Mouse (Mus musculus): ENCODE data around the gene Cachd1.

Cachd1 gene

DNA sequence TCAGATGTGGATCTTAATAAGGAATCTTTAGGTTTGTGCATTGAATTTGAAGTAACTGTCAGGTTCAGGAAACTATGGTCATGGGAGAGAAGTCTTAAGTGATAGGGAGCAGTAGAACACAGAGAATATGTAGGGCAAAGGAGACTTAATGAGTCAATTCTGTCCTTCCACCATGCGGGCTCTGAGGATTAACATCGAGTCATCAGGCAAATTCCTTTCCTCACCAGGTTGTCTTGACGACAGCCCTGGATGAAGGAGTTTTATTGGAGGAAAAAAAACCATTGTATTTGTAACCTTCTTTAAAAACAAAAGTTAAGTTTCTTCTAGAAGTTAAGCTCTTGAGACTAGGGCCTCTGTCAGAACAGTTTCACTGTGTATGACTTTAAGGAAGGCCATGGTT lies 100.9 kb downstream of the Cachd1 start:
- no peak for DNase-seq

DNA sequence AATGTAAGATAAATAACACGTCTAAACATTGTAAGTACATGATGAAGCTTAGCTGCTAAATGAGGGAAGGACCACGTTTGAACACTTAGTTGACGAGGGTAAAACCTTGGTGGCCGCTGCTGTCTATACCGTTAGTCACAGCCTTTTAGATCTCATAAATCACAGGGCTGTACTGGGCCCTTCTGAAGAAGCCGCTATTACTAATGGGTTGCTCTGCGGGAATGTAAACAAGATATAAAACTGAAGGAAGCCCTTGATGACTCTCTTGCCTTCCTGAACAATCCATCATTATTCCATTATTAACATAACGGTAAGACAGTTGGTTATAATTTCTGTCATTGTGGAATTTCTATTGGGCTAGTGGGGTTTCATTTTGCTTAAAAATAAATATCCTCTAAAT lies 102.9 kb downstream of the Cachd1 start:
- DNase-seq, result no peak

GRCm38 (mm10) chr4:100880075-100880474 lies 103.6 kb downstream of the Cachd1 start:
- no peak for DNase-seq

DNA sequence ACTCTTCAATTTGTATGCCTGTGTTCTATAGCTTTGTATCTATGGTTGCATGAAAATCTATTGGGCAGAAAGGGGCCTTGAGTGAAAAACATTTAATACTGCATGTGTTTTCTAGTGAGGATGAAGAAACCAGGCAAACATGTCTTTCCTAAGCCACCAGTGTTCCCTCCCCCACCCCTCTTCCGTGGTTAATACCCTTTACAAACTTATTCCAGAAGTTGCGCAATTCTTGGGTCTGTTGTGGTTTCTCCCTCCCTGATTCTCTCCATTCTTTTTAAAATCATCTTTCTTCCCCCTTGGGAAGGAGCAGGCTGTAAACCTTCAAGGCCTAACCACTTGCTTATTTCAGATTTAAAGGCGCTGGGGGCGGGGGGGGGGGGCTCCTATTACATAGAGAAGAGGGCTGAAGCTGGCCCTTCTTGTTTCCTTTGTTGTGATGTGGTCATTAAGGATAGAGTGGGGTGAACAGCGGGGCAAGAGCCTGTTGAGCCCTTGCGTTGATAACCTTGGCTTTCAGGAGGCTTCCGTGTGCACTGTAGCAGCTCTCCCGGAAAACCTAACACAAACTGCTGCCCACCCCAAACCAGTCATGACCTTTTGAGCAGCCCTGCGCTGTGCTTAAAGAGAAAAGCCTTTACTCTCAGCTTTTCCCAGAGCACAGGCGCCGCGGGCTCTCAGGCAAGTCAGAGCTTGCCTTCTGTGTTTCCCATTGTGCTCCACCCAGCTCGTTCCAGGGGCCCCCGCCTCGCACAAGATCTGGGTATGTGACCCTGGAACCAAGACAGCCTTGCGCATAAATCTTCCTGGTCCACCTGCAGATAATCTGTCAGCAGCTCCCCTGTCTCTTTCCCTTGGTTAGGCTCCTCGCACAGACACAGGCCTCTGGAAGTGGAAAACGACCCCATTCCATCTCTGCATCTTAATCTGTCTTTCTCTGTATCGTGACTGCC lies 109.6 kb downstream of the Cachd1 start:
- DNase-seq, result peak; percentile 57

DNA sequence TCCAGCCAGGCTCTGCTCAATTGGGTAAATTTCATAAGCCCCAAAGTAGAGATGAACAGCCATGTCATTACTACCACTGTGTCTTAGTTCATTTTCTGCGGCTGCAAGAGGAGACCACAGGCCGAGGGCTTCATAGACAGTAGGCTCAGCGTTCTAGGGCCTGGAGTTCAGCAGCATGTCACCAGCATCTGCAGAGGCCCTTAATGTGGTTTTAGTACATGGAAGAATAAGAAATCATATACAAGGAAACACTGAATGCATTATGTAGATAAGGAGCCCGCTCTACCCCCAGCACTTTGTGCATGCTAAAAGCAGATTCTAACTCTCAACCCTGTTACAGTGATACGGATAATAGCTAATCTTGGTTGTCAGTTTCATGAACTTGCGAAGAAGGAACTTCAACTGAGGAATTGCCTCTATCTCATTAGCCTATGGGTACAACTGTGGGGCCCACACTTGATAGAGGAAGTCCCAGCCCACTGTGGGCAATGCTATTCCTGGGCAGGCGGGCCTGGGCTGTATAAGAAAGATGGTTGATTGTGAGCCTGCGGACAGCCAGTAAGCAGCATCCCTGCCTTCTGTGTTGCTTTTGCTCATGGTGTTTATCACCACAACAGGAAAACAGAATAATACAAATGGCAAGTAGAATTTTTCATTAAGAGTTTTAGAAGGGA lies 110.4 kb downstream of the Cachd1 start:
- no peak for DNase-seq

- DNase-seq, result peak; percentile 36
Observed at GRCm38 (mm10) chr4:100890106-100890970, 113.9 kb downstream of the Cachd1 start.

DNA sequence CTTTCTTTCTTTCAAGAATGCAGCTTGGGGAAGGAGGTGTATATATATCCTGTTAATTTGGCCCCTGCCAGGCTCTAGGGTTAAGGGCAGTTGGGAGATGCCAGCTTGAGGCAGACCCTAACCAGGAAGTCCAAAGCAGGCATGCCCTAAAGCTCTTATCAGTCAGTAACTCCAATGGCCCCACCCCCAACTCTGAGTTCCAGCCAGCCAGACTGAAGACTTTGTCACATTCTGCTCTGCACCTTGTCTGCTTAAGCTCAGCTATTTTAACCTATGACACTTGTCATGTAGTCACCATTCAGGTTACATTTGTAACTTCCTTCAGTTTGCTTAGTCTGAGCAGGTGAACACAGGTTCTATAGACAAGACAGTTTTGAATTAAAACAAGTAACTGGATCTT lies 117.3 kb downstream of the Cachd1 start:
- DNase-seq, result no peak

- DNase-seq, result no peak
Observed at GRCm38 (mm10) chr4:100894142-100894541, 117.7 kb downstream of the Cachd1 start.

DNA sequence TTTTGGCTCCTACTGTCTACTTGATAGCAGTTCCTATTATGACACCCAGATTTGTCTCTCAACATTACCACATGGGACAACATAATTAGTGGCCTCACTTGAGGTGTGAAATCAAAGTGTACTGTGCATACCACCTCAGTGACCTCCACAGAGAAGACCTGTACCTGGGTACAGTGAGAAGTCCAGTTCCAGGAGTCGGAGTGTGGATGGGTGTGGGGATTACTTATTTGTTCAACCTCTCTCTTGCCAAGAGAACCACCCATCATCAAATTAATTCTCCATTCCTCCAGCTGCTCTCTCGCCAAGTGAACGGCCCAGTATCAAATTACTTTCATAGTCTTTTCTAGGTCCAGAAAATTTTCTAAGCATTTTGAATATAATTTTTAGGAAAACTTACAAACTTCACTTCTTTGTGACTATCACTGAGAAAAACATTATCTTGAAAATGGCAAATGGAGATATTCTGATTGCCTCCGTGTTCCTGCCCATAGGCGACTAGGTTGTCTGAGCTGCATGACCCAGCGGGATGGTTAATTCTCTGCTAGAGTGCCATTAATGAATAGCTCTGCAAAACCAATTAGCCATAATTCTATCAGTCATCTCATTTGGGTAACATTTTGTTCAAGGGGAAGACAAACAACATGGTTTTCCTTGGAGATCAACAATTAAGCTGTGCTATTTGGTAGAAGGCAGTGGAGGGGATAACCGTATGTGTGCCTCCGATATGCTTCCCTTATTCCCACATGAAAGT lies 120.0 kb downstream of the Cachd1 start:
- no peak for DNase-seq

- no peak for DNase-seq
Observed at GRCm38 (mm10) chr4:100897943-100898342, 121.5 kb downstream of the Cachd1 start.

GRCm38 (mm10) chr4:100909694-100910340 lies 133.3 kb downstream of the Cachd1 start:
- no peak for DNase-seq

GRCm38 (mm10) chr4:100910605-100911330 lies 134.3 kb downstream of the Cachd1 start:
- DNase-seq, result no peak

DNA sequence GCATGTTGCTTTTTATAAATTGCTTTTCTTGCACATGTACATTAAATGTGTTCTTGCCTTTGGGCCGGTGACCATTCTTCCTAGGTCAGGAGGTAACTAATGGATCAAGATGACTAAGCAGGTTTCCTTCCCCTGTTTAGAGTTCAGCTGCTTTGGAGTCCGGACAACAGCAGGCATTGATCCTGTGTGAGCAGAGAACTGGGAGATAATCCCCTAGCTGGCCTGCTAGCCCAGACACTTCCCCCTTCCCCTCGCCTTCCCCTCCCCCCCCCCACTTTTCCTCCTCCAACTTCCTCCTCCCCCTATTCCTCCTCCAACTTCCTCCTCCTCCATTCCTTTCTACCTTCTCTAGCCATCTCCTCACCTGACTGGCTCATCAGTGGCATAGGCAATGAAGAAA lies 135.2 kb downstream of the Cachd1 start:
- peak; percentile 49 for DNase-seq

DNA sequence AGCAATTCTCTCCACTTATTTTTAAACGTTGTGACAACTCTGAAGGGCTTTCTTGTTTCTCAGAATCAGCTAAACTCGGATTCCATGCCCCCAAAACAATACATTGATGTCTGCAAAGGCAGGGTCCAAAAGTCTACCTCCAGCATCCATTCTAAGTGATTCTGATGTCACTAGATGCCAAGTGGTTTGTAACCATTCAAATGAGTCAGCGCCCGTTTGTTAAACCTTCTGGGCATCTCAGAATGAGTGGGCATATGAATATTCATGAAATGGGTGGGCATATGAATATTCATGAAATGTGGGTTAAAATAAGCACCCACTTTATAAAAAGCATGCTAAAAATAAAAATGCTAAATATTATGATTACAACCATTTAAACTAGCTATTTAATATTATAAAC lies 137.2 kb downstream of the Cachd1 start:
- no peak for DNase-seq

DNA sequence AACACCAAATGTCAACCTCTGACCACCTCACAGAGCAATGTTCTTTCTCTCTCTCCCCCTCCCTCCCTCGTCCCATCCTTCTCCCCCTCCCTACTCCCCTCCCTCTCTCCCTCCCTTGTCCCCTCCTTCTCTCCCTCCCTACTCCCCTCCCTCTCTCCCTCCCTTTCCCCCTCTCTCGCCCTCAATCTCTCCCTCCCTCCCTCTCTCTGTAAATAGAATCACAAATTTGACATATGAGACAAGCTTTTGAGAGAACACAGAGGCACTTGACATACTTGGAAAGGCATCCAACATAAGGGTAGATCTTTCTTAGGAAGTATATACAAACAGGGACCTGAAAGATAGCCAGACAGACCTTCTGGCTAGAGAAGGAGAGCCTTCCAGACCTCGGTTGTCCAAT lies 138.1 kb downstream of the Cachd1 start:
- DNase-seq, result peak; percentile 35

DNA sequence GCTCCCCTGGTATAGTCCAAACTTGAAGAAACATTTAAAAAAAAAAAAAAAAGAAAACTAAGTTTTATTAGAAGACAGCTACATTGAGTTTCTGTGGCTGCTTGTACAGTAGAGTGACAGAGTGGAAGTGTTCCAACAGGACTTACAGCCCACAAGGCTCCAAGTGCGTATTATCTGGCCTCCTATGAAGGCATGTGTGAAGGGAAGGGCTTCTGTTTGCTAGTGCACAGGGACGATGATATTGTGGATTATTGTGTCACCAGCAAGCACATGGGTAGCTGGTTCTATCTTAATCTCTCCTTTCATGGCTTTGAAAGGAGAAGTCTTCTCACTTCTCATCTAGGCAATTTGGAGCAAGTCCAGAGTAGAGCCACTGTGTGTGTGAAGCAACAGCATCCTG lies 138.6 kb downstream of the Cachd1 start:
- no peak for DNase-seq

DNA sequence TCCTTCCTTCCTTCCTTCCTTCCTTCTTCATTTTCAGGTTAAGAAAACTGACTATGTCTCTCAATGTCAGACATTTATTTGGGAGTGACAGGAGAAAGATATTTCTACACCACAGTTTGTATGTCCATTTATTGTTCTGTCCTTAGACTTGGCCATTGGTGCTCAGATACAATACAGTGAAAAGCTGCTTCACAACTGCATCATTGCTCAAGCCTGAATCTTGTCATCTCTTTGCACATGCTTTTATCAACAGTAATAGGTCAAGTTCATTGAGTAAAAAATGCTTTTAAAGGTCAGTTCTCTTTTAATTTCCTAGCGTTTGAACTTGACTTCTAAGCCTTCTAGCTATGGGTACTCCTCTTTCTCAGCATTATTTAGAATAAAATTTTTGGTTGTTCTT lies 141.0 kb downstream of the Cachd1 start:
- no peak for DNase-seq

- no peak for DNase-seq
Observed at GRCm38 (mm10) chr4:100920413-100920812, 143.9 kb downstream of the Cachd1 start.

GRCm38 (mm10) chr4:100922816-100923554 lies 146.5 kb downstream of the Cachd1 start:
- no peak for DNase-seq

DNA sequence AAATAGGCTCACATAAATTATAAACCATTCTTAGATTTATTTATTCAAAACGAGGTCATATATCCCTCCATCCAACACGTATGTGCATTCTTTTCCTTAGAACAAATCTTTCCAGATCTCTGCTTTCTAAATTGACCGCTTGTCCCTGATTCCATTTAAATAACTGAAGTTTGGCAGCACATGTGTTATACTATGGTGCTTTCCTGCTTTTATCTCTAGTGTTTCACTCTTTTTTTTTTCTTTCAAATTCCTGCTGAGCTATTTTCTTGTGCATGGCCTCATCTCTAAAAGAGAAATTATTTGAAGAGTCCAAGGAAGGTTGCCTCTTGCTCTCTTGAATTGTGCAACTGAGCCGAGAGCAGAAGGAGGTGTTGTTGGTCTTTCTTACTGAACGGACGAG lies 147.1 kb downstream of the Cachd1 start:
- no peak for DNase-seq

Measured in retina, postnatal 1 day (tissue).